Mouse (Mus musculus) kidney, postnatal 36 days (tissue): Measurements from ENCODE around the gene Tmem131.

ENCODE experiments used
- DNase-seq, 2 experiments: peaks; one replicate each; pipeline ENCODE4 v3.0.0; 2021 to 2022; ENCODE audit warnings: mixed read lengths in 2 of 2

The Tmem131 gene

GRCm38 (mm10) chr1:36877126-36877525 lies 66.3 kb downstream of the Tmem131 start:
- no peak for DNase-seq

DNA sequence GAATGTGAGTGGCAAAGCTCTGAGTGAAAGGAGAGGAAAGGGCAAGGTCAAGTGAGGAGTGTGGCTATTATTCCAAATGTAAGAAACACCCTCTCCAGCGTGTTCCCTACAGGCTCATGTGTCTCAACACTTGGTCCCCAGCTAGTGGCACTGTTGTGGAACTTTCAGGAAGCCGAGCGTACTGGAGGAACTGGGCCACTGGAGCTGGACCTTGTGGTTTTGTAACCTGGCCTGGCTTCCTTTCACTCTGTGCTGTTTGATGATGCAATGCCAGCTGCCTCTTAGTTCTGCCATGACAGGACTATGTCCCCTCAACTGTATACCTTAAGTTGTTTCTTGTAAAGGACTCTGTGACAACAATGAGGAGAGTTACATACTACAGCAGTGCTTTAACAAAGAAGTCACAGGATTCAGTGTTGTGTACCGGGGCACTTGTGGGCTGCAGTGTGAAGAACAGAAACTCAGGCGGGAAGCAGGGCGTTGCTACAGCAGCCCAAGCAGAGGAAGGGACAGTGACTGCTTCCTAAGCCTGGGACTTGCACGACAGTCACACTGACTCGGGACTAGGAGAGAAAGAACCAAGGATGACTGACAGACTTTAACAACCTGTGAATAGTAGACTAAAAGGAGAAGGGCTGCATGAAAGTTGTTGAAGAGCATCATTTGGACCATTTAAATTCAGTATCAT lies 68.4 kb downstream of the Tmem131 start:
- no peak for DNase-seq

DNA sequence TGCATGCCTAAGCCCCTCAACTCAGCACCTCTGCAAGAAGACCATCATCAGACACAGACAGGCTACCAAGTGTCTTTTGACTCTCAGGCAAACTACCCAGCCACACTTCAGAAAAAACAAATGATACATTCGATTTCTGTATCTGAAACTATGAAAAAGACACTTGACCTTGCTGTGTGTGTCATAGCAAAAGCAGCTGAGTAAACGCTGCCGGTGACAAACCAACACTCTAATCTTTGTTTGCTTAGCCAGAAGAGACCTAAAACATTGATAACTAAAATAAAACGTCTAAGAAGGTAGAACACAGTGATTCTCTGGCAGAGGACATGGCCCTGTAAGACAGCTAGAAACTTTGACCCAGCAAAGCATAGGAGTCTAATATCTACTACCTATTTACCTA lies 72.2 kb downstream of the Tmem131 start:
- no peak for DNase-seq

DNA sequence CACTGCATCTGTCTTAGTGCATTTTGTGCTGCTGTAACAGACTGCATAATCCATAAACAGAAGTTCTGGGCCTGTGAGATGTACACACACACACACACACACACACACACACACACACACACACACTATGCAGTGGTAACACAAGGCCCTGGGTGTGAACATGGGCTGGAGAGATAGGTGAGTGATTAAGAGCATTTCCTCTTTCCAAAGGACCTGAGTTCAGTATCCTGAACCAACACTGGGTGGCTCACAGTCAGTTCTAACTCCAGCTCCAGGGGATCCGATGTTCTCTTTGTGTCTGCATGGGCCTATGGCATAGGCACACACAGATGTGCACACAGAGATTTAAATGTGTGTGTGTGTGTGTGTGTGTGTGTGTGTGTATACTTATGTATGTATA lies 72.9 kb downstream of the Tmem131 start:
- DNase-seq, result no peak

- no peak for DNase-seq
Observed at GRCm38 (mm10) chr1:36864757-36865156, 78.7 kb downstream of the Tmem131 start.

- DNase-seq, result no peak
Observed at GRCm38 (mm10) chr1:36861775-36862174, 81.7 kb downstream of the Tmem131 start.

GRCm38 (mm10) chr1:36860876-36861275 lies 82.6 kb downstream of the Tmem131 start:
- no peak for DNase-seq

GRCm38 (mm10) chr1:36860431-36860849 lies 83.0 kb downstream of the Tmem131 start:
- peak; percentile 38 to 39 for DNase-seq

GRCm38 (mm10) chr1:36857081-36857480 lies 86.4 kb downstream of the Tmem131 start:
- no peak for DNase-seq

- DNase-seq, result no peak
Observed at GRCm38 (mm10) chr1:36854198-36854765, 89.2 kb downstream of the Tmem131 start.

DNA sequence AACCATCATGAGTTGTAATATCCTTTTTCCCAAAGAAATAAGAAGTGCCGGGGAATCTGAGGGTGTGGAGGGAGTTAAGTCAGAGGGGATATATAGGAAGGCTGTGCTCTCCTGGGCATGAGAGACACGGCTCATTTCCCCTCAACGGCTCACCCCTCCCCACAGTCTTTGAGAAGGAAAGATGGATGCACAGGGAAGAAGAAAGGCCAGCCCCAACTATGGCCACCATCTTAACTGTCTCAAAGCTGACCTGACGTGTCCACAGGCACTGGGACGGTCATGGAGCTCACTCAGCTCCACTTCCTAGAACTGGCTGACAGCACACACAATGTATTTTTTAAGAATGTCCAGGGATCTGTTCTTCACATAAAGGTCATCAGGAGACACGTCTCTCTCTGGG lies 91.4 kb downstream of the Tmem131 start:
- no peak for DNase-seq

GRCm38 (mm10) chr1:36851392-36851791 lies 92.1 kb downstream of the Tmem131 start:
- DNase-seq, result no peak

- DNase-seq, result no peak
Observed at GRCm38 (mm10) chr1:36848036-36848435, 95.4 kb downstream of the Tmem131 start.

- no peak for DNase-seq
Observed at GRCm38 (mm10) chr1:36847276-36847675, 96.2 kb downstream of the Tmem131 start.

DNA sequence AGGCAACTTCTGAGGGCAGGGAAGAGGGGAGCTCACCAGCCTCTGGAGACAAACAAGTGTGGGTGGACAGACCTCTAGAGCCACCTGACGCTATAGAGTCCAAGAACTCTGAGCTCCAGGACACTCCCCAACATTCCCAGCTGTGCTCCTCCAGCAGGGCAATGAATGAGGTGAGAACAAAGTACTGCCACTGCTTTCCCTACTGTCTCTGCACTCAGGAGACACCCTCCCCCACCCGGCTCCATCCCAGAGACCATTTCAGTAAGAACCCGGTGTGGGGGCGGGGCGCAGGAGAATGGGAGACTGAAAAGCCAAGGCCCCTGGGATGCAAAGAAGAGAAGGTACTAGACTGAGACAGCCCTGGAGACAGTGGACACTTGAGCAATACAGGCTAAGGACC lies 98.4 kb downstream of the Tmem131 start:
- DNase-seq, result no peak

GRCm38 (mm10) chr1:36841806-36842205 lies 101.7 kb downstream of the Tmem131 start:
- no peak for DNase-seq

DNA sequence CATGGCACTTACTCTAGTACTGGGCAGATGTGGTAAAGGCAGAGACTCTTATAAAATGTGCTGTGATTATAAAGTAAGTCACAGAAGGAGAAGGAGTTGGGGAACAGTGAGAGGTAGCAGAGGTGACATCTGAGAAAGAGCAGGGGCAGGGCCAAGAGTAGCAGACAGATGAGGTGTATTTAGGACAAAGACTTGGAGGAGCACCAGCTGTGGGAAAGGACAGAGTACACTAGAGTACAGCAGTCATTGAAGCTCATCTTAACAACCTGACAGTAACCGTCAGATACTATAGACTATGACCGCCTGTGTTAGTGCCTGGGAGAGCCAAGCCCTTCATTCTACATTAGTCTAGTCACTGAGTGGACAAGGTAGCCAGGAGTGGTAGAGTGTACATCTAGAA lies 102.5 kb downstream of the Tmem131 start:
- DNase-seq, result no peak

DNA sequence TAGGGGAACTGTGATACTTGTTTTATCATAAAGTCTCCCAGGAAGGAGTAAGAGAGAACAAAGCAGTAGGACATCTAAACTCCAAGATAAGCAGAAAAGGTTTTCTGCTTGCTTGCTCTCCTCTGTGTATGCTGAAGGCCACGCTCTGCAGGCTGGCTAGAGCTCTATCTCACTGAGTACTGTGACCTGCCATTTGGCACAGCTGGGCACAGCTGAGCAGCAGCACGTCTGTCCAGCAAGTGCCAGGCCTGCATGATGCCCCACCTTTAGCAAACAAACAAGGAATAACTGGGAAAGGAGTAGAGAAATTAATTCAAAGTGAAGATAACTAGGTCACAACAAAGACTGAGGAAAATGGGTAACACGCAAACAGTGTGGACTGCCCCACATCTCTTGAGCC lies 103.6 kb downstream of the Tmem131 start:
- no peak for DNase-seq

GRCm38 (mm10) chr1:36836274-36836954 lies 107.1 kb downstream of the Tmem131 start:
- DNase-seq, result no peak

DNA sequence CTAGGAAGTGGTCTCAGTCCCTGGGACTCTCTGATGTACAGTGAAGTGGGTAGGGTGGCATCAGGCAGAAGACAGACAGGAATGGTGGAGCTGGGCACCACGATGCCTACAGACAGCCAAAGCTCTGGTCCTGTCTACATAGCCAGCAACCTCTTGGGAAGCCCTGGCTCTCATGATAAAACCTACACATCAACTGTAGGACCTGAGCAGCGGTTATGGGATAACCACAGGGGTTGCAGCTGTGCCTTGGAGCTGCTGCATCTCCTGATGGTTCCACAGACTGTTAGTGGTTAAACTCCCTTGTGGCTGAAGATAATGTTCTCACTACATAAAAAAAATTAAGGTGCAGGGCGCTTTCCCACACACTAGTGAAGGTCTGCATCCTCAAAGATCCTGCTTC lies 107.9 kb downstream of the Tmem131 start:
- DNase-seq, result no peak

DNA sequence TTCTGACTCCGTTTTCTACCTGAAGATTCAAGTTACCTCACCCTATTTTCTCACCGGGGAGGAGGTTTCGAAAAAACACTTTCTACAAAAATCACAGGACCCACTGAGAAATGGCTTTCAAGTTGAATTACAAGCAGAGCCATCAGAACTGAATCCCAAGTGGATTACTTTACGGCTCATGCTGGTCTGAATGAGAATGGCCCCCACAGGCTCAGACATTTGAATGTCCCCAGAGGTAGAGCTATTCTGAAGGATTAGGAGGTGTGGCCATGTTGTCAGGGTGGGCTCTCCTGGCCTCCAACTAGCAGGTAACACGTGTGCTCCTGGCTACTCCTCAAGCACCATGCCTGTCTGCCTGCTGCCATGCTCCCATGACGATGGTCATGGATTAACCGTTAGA lies 109.4 kb downstream of the Tmem131 start:
- no peak for DNase-seq

- no peak for DNase-seq
Observed at GRCm38 (mm10) chr1:36830913-36831866, 112.3 kb downstream of the Tmem131 start.

- no peak for DNase-seq
Observed at GRCm38 (mm10) chr1:36824356-36824755, 119.1 kb downstream of the Tmem131 start.
